Mouse (Mus musculus) common myeloid progenitor, adult 5-6 weeks (primary cell): ENCODE results near the gene Hspb1. TPM values are rescaled to one million over a fixed set of nuclear protein-coding genes. Genes with fewer than 3 reads are reported as not detected.

Experiments used
- ATAC-seq: replicated peaks from 2 replicates; pipeline ENCODE4 v1.8.0; 2016; ENCODE audit warnings: low read depth, mild to moderate bottlenecking, moderate TSS enrichment, inconsistent platforms; ENCODE audit not compliant: poor library complexity, severe bottlenecking
- total RNA-seq: library from RNA; stranded (forward); fragments of 200-1000, 187-1606 nt; gene quantifications from 2 replicates; pipeline ENCODE4 v1.2.3, GENCODE M21; 2017

The Hspb1 gene
- total RNA-seq, result 0.46 and 1.4 TPM in 2 replicates

DNA sequence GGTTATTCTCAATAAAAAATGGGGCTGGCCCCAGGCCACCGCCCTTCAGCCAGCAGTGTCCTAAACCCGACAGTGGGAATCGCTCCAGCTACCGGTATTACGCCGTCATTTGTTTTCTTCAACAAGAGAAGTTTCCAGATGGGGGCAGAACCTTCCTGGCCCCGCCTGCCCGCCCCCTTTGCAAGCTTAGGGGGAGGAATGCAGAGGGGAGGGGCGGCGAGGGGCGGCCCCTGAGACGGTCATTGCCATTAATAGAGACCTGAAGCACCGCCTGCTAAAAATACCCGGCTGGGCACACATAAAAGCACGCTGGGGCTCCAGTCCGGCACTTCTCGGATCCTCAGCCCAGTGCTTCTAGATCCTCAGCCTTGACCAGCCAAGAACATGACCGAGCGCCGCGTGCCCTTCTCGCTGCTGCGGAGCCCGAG lies at the start of gene Hspb1:
Hspb1 (plus strand) TSS at position 245 of the 428 bp plus-strand sequence.
- peak; percentile 39 for ATAC-seq

DNA sequence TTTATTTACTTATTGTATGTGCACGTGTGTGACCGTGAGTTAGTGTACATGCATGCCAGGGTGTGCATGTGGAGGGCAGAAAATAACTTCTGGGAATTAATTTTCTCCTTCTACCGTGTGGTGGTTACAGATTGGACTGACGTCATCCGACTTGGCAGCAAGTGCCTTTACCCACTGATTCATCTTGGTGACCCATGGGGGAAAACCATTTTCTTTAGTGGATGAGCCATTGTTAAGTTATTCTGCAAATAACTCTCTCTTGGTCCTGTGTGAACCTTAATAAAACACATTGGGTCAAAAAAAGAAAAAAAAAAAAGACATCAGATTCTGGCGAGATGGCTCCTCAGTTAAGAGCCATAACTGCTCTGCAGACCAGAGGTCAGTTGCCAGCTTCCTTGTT lies 46.1 kb upstream of the Hspb1 start:
- no peak for ATAC-seq

DNA sequence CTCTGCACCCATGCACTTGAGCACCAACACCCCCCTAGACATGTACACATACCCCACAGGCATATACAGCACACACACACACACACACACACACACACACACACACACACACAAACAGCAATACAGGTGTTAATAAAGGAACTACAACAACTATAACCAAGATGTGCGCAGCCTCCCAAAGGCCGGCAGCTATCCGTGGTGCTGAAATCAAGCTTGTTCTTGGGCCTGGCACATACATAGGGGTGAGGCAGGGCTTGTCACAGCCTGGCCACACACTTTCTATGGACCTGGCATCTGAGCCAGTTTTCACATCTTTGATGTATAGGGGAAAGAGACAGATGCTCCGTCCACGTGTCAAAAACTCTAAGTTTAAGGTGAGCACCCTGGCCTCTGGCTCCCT lies 44.3 kb upstream of the Hspb1 start:
- ATAC-seq, result peak; percentile 72; the same call in 1 of the 2 replicates

DNA sequence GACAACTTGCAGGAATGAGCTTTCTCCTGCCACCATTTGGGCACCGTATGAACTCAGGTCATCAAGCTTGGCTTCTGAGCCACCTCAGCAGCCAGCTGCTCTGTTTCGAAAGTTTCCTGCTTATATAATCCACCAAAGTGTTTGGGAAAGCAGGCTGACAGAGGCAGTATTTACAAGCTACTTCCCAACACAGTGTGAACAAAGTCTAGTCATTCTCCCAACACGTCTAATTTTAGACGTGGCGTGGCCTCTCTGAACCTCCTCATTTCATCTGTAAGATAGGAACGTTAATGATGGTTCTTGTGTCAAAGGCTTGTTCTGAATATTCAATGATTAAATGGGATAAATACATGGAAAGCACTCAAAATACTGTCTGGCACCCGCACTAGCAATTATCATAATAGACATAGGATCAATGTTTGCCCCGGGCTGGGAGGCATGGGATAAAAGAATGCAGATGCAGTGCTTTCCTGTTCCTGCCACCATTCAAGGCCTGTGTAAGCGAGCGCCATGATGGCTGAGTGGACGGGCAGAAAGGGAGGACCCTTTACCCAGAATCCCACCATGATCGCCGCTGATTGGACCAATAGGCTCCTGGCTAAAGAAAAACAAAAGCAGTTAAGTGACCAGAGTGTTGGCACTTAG lies 41.9 kb upstream of the Hspb1 start:
- ATAC-seq, result no peak

DNA sequence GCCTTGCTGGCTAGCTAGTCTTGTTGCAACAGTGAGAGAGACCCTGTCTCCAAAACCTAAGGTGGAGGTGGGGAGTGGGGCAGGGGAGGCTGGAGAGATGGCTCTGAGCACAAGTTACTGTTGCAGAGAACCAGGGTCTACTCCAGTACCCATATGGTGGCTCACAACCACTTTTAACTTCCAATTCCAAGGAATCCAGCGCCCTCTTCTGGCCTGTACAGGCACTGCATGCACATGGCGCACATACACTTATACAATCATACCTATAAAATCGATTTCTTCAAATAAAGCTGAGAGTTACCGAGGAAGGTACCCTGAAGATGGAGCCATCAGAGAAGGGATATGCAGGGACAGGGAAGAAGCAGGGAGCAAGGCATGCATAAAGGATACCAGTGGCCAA lies 40.3 kb upstream of the Hspb1 start:
- no peak for ATAC-seq

DNA sequence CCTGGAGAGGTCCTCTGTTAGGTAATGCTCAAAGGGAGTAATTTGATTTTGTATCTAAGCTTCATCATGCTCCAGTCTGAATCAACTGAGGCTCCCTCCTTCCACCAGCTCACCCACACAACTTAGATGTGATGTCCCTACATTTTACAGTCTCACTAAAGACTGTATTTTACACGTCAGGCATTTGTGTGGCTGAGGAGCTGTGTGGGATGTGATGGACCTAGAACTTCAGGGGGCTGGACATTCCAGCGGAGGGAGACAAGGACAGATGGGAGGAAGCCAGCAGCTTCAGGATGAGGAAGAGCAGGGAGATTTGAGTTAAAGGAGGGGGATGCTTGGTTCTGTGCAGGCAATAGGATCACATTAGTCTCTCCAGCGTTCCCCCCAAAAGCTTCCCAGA lies 39.8 kb upstream of the Hspb1 start:
- no peak for ATAC-seq

DNA sequence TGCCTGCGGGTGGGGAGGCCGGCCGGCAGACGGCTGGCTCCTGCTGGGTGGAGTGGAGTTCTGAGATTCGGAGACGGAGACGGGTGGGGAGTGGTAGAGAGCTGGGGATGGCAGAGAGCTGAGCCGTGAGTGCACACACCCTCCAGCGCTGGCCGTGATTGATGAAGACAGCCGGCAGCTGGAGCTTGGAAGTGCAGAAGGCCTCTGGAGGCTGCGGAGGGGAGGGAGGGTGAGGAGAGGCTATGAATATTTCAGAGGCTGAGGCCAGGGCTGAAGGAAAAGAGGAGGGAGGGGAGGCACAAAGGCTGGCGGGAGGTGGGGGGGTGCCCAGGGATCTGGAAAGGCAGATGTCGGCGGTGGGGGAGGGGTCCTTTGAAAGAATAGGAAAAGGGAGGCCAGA lies 36.7 kb upstream of the Hspb1 start:
- no peak for ATAC-seq

DNA sequence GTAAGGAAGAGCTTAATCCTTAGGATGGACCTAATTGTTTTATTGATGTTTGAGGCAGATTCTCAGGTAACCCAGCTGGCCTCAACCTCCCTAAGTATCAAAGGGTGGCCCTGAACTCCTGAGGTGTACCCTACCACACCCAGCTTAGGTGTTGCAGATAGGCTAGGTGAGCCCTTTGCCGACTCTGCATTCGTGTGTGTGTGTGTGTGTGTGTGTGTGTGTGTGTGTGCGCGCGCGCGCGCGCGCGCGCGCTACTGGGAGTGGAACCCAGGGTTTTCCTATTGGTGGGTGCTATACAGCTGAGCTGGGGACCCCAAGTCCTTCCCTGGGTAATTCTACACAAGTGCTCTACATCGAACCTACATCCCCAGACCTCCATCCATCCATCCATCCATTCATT lies 36.2 kb upstream of the Hspb1 start:
- ATAC-seq, result no peak

DNA sequence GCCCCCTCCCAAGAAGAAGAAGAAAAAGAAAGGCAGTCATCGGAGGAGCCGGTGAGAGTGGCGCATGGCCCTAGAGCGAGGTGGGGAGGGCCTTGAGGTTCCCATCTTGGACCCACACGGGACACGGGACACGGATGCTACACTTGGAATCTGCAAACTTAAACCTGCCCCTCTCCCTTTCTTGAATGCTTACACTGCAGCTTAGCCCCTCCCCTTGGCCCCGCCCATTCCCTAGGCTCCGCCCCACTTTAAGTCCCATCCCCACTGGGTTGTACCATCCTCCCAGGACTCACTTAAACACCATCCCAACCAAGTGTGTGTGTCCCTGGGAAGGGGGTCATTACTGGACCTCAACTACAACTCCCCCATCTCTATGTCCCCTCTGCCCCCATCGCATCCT lies 35.3 kb upstream of the Hspb1 start:
- ATAC-seq, result no peak

DNA sequence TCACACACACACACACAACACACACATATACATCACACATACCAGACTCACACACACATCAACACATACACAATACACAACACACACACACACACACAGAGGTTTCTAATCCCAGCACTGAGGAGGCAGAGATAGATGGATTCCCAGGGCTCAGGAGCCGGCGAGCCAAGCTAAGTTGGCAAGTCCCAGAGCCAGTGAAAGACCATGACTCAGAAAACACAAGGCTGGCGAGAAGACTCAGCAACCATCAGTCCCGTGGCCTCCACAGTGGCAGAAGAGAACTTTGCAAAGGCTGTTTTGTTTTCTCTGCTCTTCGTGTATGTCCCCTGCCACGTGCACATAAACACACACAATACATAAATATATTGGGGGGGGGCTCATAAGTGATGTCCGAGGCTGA lies 34.0 kb upstream of the Hspb1 start:
- no peak for ATAC-seq

DNA sequence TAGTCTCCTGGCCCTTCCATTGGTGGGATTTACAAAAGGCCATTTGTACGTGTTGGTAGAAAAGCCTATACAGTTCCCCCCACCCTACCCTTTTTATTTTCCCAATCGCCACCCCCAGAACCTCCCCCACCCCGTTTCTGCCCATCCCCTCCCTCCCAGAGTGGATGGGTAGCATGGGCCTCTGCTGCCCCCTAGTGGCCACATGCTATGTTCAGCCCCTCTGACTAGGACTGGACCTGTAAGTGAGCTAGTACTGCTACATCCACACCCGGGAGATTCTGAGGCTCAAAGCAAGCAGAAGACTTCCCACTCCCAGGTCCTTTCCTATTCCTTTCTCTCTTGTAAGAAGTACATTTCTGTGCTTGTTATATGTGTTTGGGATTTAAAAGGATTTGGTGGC lies 32.6 kb upstream of the Hspb1 start:
- peak; percentile 81 for ATAC-seq

DNA sequence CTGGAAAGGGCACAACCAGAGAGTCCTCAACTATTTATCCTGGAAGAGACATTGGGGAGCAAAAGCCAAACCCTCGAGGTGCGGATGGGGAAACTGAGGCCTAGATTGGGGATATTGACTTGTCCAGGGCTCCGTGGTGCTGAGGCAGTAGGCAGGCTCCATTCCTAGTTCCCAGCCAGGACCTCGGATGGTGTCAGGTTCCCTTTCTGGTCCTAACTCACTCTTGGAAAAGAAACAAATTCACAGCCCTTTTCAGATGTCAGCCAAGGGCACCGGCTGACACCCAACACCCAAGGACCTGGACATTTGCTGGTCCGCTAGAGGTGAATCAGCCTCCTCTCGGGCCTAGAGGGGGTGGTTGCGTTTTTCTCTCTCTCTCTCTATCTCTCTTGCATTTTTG lies 21.1 kb upstream of the Hspb1 start:
- ATAC-seq, result no peak

DNA sequence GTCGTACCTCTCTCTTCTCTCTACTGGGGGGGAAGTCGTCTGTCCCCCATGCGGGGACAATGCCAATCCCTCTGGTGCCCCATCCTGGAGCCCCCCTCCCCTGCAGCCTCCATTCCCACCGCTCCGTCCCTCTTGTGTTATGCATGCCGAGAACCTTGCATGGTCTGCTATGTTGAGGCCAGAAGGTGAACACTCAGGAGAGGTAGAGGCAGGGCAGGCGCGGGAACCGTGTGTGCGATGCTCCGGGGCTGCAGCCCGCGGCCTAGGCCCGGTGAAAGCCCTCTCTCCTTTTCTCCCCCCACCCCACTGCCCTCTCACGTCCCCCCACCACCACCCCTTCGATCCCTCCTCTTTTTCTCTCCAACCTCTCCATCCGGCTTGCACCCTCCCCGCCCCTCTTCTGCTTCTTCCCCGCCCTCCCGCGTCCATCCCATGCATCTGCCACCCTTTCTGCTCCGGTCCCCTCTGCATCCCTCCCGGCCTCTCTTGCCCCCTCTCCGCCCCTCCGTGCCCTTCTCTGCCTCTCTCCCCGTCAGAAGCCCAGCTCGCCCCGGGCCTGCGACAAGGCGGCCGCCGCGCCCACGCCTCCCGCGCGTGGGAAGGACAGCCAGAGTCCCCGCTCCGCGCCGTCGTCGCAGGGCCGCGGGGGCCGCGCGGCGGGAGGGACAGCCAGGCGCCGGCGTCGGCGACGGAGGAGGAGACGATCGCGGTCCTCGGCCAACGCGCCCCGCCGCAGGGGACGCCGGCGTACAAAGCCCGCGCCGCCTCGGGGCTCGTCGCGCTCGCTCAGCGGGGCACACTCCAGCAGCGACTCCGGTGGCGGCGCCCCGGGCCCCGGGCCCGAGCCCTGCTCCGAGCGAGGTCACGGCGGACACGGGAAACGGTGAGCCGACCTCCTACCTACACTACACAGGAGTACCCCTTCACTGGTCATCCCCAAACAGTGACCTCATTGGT lies 19.8 kb upstream of the Hspb1 start:
- no peak for ATAC-seq

DNA sequence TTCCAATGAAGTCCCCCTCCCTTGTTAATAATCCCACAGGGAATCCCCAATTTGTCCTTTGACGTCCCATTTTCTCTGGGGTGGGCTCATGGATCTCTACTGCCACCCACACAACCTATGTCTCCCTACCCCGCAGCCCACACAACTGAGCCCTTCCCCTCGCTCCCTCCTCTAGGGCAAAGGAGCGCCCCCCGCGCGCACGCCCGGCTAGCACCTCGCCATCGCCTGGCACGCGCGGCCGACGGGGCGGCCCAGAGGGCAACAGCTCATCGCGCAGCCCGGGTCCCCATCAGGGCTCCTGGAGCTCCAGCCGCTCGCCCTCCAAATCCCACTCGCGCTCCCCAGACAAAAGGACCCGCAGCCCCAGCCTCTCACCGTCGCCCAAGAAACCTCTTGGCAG lies 19.1 kb upstream of the Hspb1 start:
- no peak for ATAC-seq

DNA sequence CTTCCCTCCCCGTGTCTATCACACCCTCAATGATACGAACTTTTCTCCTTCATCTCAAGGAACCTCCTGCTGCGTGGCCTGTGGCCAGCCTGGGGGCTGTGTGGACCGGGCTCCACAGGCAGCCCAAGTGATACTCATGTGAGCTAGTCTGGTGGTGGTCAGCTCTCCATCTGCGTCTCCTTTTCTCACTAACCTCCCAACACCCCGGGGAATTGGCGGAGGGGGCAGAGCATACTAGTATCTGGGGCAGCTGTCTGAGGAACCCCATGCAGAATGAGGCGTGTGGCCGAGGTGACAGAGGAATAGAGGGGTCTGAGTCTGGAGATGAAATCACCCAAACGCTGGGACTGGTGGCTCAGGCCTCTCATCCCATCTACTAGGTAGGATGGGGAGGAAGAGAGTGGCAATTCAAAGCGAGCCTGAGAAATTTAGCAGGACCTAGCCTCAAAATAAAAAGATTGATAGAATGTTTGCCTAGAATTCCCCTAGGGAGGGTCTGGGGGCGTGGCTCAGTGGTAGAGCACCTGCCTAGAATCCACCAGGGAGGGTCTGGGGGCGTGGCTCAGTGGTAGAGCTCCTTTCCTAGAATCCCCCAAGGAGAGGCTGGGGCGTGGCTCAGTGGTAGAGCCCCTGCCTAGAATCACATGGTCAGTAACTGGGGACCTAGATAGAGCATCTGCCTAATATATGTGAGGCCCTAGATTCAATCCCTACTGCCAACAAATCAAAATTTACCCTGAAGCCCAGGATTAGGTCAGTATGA lies 17.9 kb upstream of the Hspb1 start:
- ATAC-seq, result no peak

DNA sequence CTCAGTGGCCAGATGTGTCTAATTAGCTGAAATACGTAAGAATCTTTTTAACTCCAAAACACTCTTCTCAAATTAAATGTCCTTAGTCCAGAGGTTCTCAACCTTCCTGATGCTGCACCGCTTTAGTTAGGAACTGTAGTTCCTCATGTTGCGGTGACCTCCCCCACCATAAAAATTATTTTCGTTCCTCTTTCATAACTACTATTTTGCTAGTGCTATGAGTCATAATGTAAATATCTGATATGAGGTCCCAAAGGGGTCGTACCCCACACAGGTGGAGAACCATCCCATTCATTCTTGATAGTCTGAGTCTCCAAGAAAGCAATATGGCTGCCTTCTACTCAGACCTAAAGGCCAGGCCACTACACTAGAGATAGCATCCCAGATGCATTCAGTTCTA lies 17.2 kb upstream of the Hspb1 start:
- ATAC-seq, result peak; percentile 39; the same call in 1 of the 2 replicates

DNA sequence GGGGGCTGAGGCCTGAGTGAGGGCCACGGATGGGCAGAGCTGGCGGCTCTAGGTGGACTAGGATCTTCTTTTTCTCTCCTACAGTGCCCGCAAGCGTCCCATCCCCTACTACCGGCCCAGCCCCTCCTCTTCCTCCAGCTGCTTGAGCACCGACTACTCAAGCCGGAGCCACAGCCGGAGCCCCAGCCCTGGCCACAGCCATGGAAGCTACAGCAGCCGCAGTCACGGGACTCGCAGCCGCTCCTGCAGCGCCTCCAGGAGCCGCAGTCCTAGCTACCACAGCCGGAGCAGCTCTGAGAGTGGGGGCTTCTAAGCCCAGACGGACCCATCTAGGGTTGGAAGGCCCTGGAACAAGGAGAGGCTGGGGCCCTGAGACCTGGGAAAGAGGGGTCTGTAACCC lies 14.7 kb upstream of the Hspb1 start:
- peak; percentile 49 for ATAC-seq

DNA sequence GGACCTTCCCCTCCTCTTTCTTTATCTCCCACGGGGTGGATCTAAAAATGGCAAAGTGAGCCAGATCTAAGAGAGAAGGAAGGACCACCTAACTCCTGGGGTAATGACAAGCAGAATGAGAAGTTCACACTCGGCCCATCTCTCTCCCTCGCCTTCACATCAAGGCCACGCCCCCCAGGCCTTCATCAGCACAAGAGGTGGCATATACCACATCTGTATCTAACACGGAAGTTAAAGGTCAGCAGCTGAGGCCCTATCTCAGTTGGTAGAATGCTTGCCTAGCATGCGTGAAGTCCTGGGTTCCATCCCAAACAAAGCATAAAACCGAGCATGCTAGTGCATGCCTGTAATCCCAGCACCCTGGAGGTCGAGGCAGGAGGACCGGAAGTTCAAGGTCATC lies 14.0 kb upstream of the Hspb1 start:
- ATAC-seq, result no peak

DNA sequence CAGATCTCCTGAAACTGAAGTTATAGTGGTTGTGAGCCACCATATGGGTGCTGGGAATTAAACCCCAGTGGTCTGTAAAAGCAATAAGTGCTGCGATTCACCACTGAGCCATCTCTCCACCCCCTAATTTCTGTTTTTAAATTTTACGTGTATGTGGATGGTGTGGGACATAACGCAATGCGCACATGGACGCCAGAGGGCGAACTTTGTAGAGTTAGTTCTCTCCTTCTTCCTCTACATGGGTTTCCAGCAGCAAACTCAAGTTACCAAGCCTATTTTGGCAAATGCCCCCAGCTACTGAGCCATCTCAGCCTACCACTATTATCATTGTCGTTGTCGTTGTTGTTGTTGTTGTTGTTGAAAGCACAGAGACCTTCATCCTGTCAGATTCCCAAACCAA lies 10.5 kb upstream of the Hspb1 start:
- ATAC-seq, result peak; percentile 43; the same call in 1 of the 2 replicates

DNA sequence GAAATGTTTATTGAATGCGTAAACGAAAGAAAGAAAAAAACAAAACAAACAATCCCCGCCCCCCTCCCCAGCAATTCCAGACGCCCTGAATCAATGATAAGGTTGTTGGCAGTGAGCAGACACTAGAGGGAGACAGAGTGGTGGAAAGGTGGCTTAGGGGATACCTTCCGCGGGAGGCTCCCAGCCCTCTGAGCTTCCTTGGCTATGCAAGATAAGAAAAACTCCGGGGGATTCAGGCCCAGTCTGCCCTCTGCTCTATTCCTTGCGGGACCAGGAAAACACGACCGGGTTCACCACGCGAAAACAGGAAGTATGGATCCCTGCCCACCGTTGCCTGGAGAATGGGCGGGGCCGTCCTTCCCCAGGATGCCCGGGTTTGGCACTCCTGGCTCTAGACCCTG lies 9.9 kb upstream of the Hspb1 start:
- peak; percentile 50 for ATAC-seq
